Mouse (Mus musculus): ENCODE results near the gene Ovol2. TPM values are rescaled to one million over a fixed set of nuclear protein-coding genes. Genes with fewer than 3 reads are reported as not detected.

Gene Ovol2
- polyA plus RNA-seq (2016; fragmentation: Nextera tagmentation; extraction: Ambion mirVana): 0.08 TPM in 1 of 2 replicates, not detected in the other

DNA sequence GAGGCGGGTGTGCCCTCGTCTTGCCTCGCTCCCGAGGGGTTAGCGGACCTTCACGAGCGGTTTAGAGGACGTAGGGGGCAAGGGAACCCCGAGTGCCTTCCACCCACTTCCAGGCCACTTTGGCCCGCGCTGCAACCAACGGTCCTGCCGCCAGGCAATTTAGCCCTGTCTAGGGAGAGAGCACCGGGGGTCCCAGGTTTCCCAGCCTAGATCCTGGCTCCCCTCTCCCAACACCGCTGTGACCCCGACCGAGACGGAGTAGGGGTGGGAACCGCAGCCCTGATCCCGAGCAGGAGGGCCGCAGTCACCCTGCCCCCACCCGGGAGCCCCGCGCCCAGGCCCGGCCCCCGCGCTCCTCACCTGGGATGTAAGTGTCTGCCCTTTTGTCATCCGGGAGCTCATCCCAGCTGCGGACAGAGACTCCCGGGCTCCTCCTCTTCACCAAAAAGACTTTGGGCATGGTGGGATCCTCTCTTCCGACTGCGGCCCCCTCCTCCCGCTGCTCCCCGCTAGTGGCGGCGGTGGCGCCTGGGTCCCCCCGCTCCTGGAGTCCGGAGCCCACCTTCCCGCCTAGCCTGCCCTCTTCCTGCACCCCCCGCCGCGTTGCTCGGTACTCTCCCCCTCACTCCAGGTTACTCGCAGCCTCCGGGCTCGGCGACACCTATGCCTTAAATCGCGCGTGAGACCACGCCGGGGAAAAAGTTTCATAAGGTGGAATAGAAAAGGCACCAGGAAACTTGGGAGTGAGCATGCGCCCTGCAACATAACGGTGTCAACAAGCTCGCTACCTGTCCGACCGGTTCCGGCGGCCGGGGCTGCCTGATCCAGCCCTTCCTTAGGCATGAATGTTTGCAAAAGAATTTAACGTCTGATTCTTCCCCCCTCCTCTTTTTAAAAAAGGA is at the start of gene Ovol2:
Ovol2 (minus strand) TSS at position 746 of the 902 bp plus-strand sequence.
- Histone ChIP-seq H3K4me2 (peak within 1 kb of the TSS; percentile 70), H3K4me3 (peak within 1 kb of the TSS; percentile 49), H3K4me1 (peaks cover 26% of the 10 kb centered on the region), H3K36me3 (no peaks in the 10 kb centered on the region), H3K9ac (no peak within 1 kb of the TSS), H3K9me3 (replicated peaks) (no peaks in the 10 kb centered on the region), H3K27me3 (replicated peaks) (peaks cover 96% of the 10 kb centered on the region), H3K27ac (no peak within 1 kb of the TSS)
- peak; percentile 20; the same call in 1 of the 2 replicates for ATAC-seq
- WGBS (ENCODE audit: insufficient replicate concordance): 3% methylated on average over 58 of the region's 62 CpGs

DNA sequence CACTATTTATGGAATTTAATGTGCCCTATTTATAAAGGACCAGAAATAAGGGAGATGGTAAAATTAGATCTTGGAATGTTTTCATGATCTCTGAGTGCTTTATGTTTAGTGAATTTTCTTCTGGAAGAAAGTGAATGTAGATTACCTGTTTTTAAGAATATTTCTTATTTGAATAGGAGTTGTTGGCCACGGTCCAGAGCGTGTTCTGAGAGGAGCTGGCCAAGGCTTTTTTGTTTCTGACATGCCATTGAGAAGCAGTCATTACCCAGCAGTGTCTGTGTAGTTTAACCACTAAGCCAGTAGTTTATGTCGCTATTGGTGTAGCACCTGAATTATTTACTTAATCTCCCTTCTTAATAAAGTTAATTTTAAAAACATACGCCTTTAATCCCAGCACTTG is 49.8 kb upstream of the Ovol2 start:
- ATAC-seq: no peak
- H3K9me3 ChIP-seq (replicated peaks): no peaks in the 10 kb centered on the region
- H3K36me3 ChIP-seq: peaks cover 93% of the 10 kb centered on the region
- H3K4me1 ChIP-seq: peaks cover 15% of the 10 kb centered on the region
- H3K4me3 ChIP-seq: no peak overlapping the region
- 83% methylated on average over 4 of the region's 4 CpGs for WGBS (ENCODE audit: insufficient replicate concordance)
- H3K27me3 ChIP-seq (replicated peaks): no peaks in the 10 kb centered on the region
- H3K27ac ChIP-seq: no peak overlapping the region
- no peak overlapping the region for H3K4me2 ChIP-seq
- H3K9ac ChIP-seq: no peak overlapping the region

DNA sequence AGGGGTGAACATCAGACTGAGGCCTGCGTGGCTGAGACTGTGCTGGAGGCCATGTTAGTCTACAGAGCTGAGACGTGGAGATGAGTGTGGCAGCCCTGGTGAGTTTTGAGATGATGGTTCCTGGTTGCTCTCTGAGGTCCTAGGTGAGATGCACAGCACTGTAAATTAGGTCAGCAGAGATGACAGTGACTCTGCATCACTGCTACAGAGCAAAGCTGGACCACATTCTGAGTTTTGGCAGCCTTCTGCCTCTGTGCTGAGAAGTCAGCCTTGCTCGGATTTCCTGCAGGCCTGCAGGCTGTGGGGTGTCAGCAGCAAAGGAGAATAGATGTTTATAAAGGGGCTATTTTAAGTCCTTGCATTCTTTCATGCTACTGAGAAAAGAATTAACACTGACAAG is 49.3 kb upstream of the Ovol2 start:
- no peak overlapping the region for H3K27ac ChIP-seq
- peaks cover 15% of the 10 kb centered on the region for H3K4me1 ChIP-seq
- H3K36me3 ChIP-seq: peaks cover 94% of the 10 kb centered on the region
- H3K27me3 ChIP-seq (replicated peaks): no peaks in the 10 kb centered on the region
- no peak overlapping the region for H3K4me3 ChIP-seq
- no peaks in the 10 kb centered on the region for H3K9me3 ChIP-seq (replicated peaks)
- no peak overlapping the region for H3K4me2 ChIP-seq
- ATAC-seq: no peak
- no peak overlapping the region for H3K9ac ChIP-seq
- WGBS (ENCODE audit: insufficient replicate concordance): 77% methylated on average over 3 of the region's 3 CpGs

DNA sequence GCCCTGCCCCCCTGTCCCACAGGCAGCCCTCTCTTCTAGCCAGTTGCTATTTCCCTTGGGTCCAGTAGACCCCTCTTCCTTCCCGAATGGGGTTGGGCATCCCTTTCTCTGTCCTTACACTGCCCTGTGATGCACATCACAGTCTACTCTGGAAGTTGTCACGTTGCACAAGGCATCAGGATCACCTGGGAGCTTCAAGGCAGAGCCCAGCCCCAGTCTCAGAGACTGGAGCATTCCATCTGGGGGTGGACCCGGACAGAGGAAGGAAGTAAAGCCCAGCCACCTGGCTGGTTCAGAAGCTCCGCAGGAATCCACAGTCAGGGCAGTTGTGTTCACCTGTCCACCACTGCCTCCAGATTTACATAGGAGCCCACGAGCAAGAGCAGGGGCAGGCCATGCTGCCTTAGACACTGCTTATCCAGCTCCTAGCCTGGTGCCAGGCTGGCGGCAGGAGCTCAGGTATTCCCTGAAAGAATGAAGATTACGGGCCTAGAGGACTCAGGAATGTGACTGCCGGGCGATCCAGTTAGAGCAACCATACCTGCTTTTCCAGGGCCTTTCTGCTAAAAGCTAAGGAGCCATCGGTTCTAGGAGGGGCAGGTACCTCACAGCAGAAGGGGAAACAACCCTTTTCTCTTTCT is 43.2 kb upstream of the Ovol2 start:
- Histone ChIP-seq H3K36me3 (peaks cover 77% of the 10 kb centered on the region), H3K9ac (no peak overlapping the region), H3K9me3 (replicated peaks) (no peaks in the 10 kb centered on the region), H3K27ac (no peak overlapping the region), H3K4me1 (peaks cover 13% of the 10 kb centered on the region), H3K27me3 (replicated peaks) (no peaks in the 10 kb centered on the region), H3K4me2 (no peak overlapping the region), H3K4me3 (no peak overlapping the region)
- WGBS (ENCODE audit: insufficient replicate concordance): 78% methylated on average over 10 of the region's 10 CpGs
- ATAC-seq: no peak

DNA sequence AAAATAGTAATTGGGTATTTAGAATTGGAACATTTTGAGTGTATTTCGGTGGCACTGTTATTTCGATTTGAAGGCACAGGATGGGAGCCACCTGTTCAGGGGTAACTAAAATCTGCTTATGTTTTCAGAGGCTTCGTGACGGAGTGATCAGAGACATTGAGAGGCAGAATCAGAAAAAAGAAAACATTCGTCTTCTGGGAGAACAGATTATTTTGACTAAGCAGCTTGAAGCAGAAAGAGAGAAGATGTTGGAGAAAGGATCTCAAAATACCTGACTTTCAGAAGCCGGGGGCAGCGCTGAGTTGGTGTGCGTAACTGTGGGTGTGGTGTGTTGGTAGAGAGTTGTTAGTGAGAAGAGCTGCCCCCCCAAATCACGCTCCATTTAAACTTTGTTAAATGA is 41.1 kb upstream of the Ovol2 start:
- Histone ChIP-seq H3K27me3 (replicated peaks) (no peaks in the 10 kb centered on the region), H3K9ac (no peak overlapping the region), H3K4me2 (no peak overlapping the region), H3K4me1 (peaks cover 25% of the 10 kb centered on the region), H3K4me3 (no peak overlapping the region), H3K36me3 (peaks cover 56% of the 10 kb centered on the region), H3K27ac (no peak overlapping the region), H3K9me3 (replicated peaks) (no peaks in the 10 kb centered on the region)
- ATAC-seq: no peak
- 86% methylated on average over 9 of the region's 9 CpGs for WGBS (ENCODE audit: insufficient replicate concordance)

DNA sequence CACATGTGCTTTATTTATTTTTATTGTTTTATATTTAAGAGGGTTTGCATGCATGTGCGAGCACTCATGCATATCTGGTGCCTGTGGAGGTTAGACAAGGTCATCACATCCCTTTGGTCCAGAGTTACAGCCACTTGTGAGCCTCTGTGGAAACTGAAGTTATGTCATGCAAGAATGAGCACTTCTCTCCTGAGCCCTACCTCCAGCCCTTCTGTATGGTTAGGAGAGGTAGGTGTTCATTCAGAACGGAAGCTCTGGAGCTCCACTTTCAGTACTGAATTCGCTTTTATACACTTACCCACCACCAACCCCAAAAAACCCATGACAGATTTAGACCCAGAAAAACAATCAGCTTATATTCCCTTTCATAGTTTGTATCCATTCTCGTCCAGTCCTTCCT is 39.6 kb upstream of the Ovol2 start:
- no peak overlapping the region for H3K4me2 ChIP-seq
- H3K9ac ChIP-seq: no peak overlapping the region
- 84% methylated on average over 4 of the region's 4 CpGs for WGBS (ENCODE audit: insufficient replicate concordance)
- H3K27ac ChIP-seq: no peak overlapping the region
- H3K9me3 ChIP-seq (replicated peaks): no peaks in the 10 kb centered on the region
- no peak overlapping the region for H3K4me3 ChIP-seq
- ATAC-seq: no peak
- no peaks in the 10 kb centered on the region for H3K27me3 ChIP-seq (replicated peaks)
- H3K36me3 ChIP-seq: peaks cover 42% of the 10 kb centered on the region
- peaks cover 29% of the 10 kb centered on the region for H3K4me1 ChIP-seq

DNA sequence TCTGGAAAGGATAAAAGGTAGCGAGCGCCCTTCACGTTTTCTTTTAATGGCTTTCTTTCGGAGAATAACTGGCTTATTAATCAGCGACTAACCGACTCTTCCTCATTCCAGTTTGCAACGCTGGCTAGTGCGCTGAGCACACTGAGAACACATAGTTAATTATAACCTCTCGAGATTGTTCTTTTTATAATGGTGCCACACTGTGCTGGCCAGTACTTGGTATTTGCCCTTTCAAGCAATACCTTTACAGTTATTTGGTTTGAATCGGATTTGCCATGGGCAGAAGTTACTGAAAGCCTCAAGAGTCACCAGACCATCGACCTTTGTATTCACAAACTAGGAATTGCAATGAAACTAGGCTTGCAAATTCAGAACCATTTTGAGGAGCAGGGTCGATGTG is 37.6 kb upstream of the Ovol2 start:
- Histone ChIP-seq H3K4me1 (peaks cover 29% of the 10 kb centered on the region), H3K4me2 (peak overlapping the region; percentile 84), H3K27me3 (replicated peaks) (no peaks in the 10 kb centered on the region), H3K36me3 (peaks cover 21% of the 10 kb centered on the region), H3K9me3 (replicated peaks) (no peaks in the 10 kb centered on the region), H3K27ac (peak overlapping the region; percentile 89), H3K9ac (peak overlapping the region; percentile 88), H3K4me3 (peak overlapping the region; percentile 86)
- 2% methylated on average over 12 of the region's 12 CpGs for WGBS (ENCODE audit: insufficient replicate concordance)
- ATAC-seq: no peak

DNA sequence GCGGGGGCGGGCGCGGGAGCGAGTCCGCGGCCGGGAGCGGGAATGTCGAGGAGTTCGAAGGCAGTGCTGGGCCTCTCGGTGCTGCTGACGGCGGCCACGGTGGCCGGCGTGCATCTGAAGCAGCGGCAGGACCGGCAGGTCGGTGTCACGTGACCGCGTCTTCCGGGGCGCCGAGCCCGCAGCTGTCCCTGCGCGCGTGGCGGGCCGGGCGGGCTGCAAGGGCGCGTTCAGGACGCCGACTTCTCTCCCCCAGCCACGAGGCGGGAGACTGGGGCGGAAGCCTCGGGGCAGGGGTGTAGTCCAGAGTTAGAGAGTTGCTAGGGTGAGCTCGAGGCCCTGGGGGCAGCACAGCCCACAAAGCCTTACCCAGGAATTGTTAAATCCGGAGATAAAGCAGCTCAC is 37.1 kb upstream of the Ovol2 start:
- no peaks in the 10 kb centered on the region for H3K27me3 ChIP-seq (replicated peaks)
- 0% methylated on average over 41 of the region's 43 CpGs for WGBS (ENCODE audit: insufficient replicate concordance)

DNA sequence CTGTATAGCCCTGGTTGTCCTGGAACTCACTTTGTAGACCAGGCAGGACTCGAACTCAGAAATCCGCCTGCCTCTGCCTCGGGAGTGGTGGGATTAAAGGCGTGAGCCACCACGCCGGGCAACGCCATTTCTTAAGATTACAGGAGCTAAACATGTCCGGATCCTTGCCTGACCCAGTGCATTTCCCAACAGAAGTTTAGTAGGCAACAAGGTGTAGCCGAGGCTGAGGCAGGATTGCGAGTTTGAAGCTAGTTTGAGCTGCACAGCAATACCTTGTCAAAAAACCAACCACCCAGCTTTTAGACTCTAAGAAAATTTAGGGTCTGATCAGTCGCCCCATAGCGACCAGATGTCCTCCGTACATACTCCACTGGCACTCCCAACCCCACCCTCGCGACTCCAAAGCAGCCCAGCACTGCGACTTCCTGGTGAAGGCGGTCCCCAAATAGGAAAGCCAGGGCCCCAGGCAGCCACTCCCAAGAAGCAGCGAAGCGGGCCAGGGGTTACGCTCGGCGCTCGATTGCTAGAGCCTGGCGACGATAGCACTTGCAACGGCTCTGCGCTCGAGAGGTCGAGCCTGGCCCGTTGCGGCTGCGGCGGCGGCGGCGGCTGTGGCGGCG is 36.6 kb upstream of the Ovol2 start, which contains the start of the genes Kat14 and Pet117:
Kat14 (plus strand) TSS at position 584 of the 620 bp plus-strand sequence.
Pet117 (plus strand) TSS at position 597 of the 620 bp plus-strand sequence.
- Histone ChIP-seq H3K9me3 (replicated peaks) (no peaks in the 10 kb centered on the region), H3K27me3 (replicated peaks) (no peaks in the 10 kb centered on the region), H3K4me1 (peaks cover 29% of the 10 kb centered on the region), H3K4me2 (peak within 1 kb of the TSS; percentile 84), H3K4me3 (peak within 1 kb of the TSS; percentile 86), H3K9ac (peak within 1 kb of the TSS; percentile 88), H3K36me3 (peaks cover 11% of the 10 kb centered on the region), H3K27ac (peak within 1 kb of the TSS; percentile 89)
- ATAC-seq: peak; percentile 98
- 3% methylated on average over 38 of the region's 38 CpGs for WGBS (ENCODE audit: insufficient replicate concordance)

More for the DNA sequence above, 37.1 kb upstream of the Ovol2 start:
- no peaks in the 10 kb centered on the region for H3K9me3 ChIP-seq (replicated peaks)
- peak overlapping the region; percentile 84 for H3K4me2 ChIP-seq
- H3K4me1 ChIP-seq: peaks cover 29% of the 10 kb centered on the region
- peak overlapping the region; percentile 88 for H3K9ac ChIP-seq
- H3K36me3 ChIP-seq: peaks cover 16% of the 10 kb centered on the region
- H3K4me3 ChIP-seq: peak overlapping the region; percentile 86
- peak overlapping the region; percentile 89 for H3K27ac ChIP-seq
- peak; percentile 84 for ATAC-seq

DNA sequence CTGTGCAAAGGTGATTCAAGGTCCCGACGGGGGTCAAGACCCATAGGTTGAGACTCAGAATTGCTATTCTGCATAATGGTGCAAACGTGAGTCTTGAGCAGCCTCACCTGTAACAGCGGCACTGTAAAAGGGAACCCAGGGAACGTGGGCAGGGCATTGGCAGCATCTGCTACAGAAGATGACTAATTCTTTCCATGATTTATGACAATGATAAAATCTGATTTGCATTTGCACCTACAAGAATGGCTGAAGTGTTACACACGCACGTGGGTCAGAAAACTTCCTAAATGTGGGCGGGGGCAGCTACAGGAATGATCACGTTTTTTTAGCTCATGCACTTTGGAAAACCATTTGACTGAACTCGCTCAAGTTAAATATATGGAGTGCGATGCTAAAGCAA is 20.9 kb upstream of the Ovol2 start:
- whole genome bisulfite sequencing (ENCODE audit: insufficient replicate concordance): 70% methylated on average over 11 of the region's 11 CpGs
- H3K27me3 ChIP-seq (replicated peaks): no peaks in the 10 kb centered on the region; the same call in 1 of the 2 replicates
- no peaks in the 10 kb centered on the region for H3K9me3 ChIP-seq (replicated peaks)
- no peak for ATAC-seq
- H3K9ac ChIP-seq: no peak overlapping the region
- no peak overlapping the region for H3K4me2 ChIP-seq
- H3K36me3 ChIP-seq: no peaks in the 10 kb centered on the region
- H3K4me1 ChIP-seq: no peaks in the 10 kb centered on the region
- H3K27ac ChIP-seq: no peak overlapping the region
- H3K4me3 ChIP-seq: no peak overlapping the region

DNA sequence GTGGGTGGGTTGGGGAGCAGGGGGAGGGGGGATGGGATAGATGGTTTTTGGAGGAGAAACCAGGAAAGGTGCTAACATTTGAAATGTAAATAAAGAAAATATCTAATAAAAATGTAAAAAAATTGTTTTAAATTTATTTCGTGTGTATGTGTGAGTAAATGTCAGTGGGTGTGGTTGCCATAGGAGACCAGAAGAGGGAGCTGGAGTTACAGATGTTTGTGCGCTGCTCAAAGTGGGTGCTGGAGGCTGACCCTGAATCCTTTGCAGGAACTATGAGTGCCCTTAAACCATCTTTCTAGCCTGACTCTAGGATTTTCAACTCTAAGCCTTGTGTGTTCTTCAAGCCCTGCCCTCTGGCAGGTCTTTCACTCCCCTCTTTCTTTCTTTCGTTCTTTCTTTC is 16.6 kb upstream of the Ovol2 start:
- 44% methylated on average over 3 of the region's 3 CpGs for WGBS (ENCODE audit: insufficient replicate concordance)
- Histone ChIP-seq H3K36me3 (no peaks in the 10 kb centered on the region), H3K4me1 (no peaks in the 10 kb centered on the region), H3K9me3 (replicated peaks) (no peaks in the 10 kb centered on the region), H3K27ac (no peak overlapping the region), H3K27me3 (replicated peaks) (peaks cover 10% of the 10 kb centered on the region; the same call in 1 of the 2 replicates), H3K4me3 (no peak overlapping the region), H3K4me2 (no peak overlapping the region), H3K9ac (no peak overlapping the region)
- ATAC-seq: no peak

DNA sequence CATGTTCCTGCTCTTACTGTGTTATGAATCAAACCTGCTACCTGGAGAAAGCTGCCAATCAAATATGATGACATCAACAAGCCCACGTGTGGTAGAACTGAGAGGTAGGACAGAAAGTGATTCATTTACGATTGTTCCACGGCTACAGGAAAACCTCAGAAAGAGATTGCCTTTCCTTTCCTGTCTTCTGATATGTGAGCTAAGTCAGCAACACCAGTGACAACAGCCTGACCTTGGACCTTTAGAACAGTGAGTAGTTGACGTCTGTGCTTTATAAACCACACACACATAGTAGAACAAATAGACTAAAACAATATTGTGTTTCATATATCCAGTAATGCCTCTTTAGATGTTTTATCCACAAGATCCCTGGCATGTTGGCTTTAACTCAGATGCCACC is 11.2 kb upstream of the Ovol2 start:
- WGBS (ENCODE audit: insufficient replicate concordance): 32% methylated on average over 4 of the region's 4 CpGs

More for the DNA sequence above, 11.2 kb upstream of the Ovol2 start:
- H3K9ac ChIP-seq: no peak overlapping the region
- H3K4me1 ChIP-seq: no peaks in the 10 kb centered on the region
- H3K36me3 ChIP-seq: no peaks in the 10 kb centered on the region
- H3K4me2 ChIP-seq: no peak overlapping the region
- H3K4me3 ChIP-seq: no peak overlapping the region
- peaks cover 10% of the 10 kb centered on the region; the same call in 1 of the 2 replicates for H3K27me3 ChIP-seq (replicated peaks)
- ATAC-seq: no peak
- H3K9me3 ChIP-seq (replicated peaks): no peaks in the 10 kb centered on the region
- H3K27ac ChIP-seq: no peak overlapping the region
